Mouse (Mus musculus): ENCODE measurements at regions not wholly inside any gene's neighbourhood (a gene's known extent, or its start where the extent isn't known, plus 50 kb on each side); places are given as distances from the start of the nearest gene placed in this dataset.

DNA sequence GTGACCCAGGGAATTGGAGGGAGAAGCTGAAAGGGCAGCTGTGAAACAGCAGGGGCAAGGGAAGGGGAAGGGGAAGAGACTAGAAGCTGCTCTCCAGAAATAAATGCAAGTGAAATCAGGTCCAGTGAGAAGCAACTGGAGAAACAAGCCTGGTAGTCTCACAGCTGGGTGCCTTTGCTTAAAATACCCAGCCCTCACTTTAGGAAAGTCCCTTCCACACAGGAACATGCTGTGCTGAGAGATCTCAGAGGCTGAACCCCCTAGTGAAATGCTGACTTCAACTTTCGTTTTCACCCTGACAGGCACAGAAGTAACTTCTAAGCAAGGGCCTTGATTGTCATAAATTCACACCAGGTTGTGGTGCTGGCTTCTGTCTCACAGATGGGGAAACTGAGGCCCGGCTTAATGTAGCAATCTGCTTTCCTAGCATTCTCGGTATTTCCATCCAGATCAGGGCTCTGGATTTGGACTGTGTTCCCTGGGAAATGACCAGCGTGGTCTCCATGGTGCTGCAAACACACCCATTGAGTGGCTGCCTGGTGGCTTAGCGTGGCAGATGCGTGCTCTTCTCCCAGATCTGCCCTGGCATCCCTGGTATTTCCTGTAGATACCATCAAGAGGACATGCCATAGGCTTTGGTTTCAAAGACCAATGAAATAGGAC, 226.8 kb upstream of the 1700056E22Rik start:
- Histone ChIP-seq H3K9me3 (replicated peaks; ENCODE audit: control insufficient read depth, insufficient read depth, low read length, poor library complexity, severe bottlenecking) (no peaks in the 10 kb centered on the region), H3K36me3 (ENCODE audit: control insufficient read depth, insufficient read depth, low read length, poor library complexity, severe bottlenecking) (no peaks in the 10 kb centered on the region), H3K9ac (ENCODE audit: low read depth, poor library complexity, severe bottlenecking) (no peak overlapping the region), H3K4me1 (ENCODE audit: control insufficient read depth, insufficient read depth, low read length) (no peaks in the 10 kb centered on the region), H3K27ac (ENCODE audit: insufficient read depth, low read length) (no peak overlapping the region), H3K4me3 (ENCODE audit: low read depth, low read length) (no peak overlapping the region), H3K27me3 (ENCODE audit: control insufficient read depth, insufficient read depth, low read length, poor library complexity, severe bottlenecking) (no peaks in the 10 kb centered on the region)
- TF ChIP-seq CTCF (IDR thresholded peaks at IDR 0.05; ENCODE audit: low read depth, low read length) (no peak), POLR2A (IDR thresholded peaks at IDR 0.05; ENCODE audit: insufficient read depth, low read length) (no peak), EP300 (IDR thresholded peaks at IDR 0.05; ENCODE audit: insufficient read depth, low read depth, low read length) (no peak)

DNA sequence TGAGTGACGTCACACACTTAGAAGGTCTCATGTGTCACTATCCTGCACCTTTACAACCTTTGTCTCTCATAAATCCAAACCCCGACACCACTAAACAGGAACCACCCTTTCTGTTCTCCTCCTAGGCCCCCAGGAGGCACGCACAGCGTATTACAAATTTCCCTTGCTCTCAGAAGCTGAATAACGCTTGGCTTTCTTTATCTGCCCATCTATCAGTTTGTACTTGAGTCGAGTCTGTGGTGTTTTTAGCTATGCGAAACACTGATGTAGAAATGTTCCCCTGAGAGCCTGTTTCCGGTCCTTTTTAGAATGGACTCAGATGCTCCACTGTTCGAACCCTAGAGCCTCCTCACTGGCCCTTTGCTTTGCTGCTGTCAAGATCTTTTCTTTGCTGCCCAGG, 225.8 kb upstream of the 1700056E22Rik start:
- no peak overlapping the region for H3K4me3 ChIP-seq (ENCODE audit: low read depth, low read length)
- no peak overlapping the region for H3K9ac ChIP-seq (ENCODE audit: low read depth, poor library complexity, severe bottlenecking)
- no peaks in the 10 kb centered on the region for H3K36me3 ChIP-seq (ENCODE audit: control insufficient read depth, insufficient read depth, low read length, poor library complexity, severe bottlenecking)
- no peak overlapping the region for H3K27ac ChIP-seq (ENCODE audit: insufficient read depth, low read length)
- TF ChIP-seq EP300 (IDR thresholded peaks at IDR 0.05; ENCODE audit: insufficient read depth, low read depth, low read length) (no peak), POLR2A (IDR thresholded peaks at IDR 0.05; ENCODE audit: insufficient read depth, low read length) (no peak), CTCF (IDR thresholded peaks at IDR 0.05; ENCODE audit: low read depth, low read length) (no peak)
- H3K9me3 ChIP-seq (replicated peaks; ENCODE audit: control insufficient read depth, insufficient read depth, low read length, poor library complexity, severe bottlenecking) = no peaks in the 10 kb centered on the region
- no peaks in the 10 kb centered on the region for H3K4me1 ChIP-seq (ENCODE audit: control insufficient read depth, insufficient read depth, low read length)
- H3K27me3 ChIP-seq (ENCODE audit: control insufficient read depth, insufficient read depth, low read length, poor library complexity, severe bottlenecking) = no peaks in the 10 kb centered on the region

- Histone ChIP-seq H3K9ac (ENCODE audit: low read depth, poor library complexity, severe bottlenecking) (no peak overlapping the region), H3K27ac (ENCODE audit: insufficient read depth, low read length) (no peak overlapping the region), H3K4me1 (ENCODE audit: control insufficient read depth, insufficient read depth, low read length) (no peaks in the 10 kb centered on the region), H3K27me3 (ENCODE audit: control insufficient read depth, insufficient read depth, low read length, poor library complexity, severe bottlenecking) (peaks cover 2% of the 10 kb centered on the region; the same call in 1 of the 2 replicates), H3K4me3 (ENCODE audit: low read depth, low read length) (no peak overlapping the region), H3K36me3 (ENCODE audit: control insufficient read depth, insufficient read depth, low read length, poor library complexity, severe bottlenecking) (no peaks in the 10 kb centered on the region), H3K9me3 (replicated peaks; ENCODE audit: control insufficient read depth, insufficient read depth, low read length, poor library complexity, severe bottlenecking) (no peaks in the 10 kb centered on the region)
- TF ChIP-seq POLR2A (IDR thresholded peaks at IDR 0.05; ENCODE audit: insufficient read depth, low read length) (no peak), CTCF (IDR thresholded peaks at IDR 0.05; ENCODE audit: low read depth, low read length) (peak; percentile 13), EP300 (IDR thresholded peaks at IDR 0.05; ENCODE audit: insufficient read depth, low read depth, low read length) (no peak)
These were observed 223.3 kb upstream of the 1700056E22Rik start for GRCm38 (mm10) chr1:184257356-184257755.

DNA sequence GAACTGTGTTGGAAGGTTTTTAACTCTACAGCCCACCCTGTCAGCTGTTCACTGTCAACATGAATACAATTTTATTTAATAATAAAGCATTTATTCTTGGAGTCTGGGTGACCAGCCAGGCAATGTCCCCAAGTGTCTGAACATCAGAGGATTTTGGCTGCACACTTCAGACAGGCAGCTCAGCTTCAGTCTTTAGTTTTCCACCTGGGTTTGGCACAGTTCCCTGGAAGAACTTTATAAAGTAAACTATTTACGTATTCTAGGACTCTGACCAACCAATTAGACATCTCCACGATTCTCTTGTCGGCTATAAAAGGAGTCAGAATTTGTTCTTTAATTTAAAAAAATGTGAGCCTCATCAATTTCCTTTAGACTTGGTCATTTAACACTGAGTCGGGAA, 220.8 kb upstream of the 1700056E22Rik start:
- Histone ChIP-seq H3K27ac (ENCODE audit: insufficient read depth, low read length) (no peak overlapping the region), H3K4me1 (ENCODE audit: control insufficient read depth, insufficient read depth, low read length) (no peaks in the 10 kb centered on the region), H3K4me3 (ENCODE audit: low read depth, low read length) (no peak overlapping the region), H3K36me3 (ENCODE audit: control insufficient read depth, insufficient read depth, low read length, poor library complexity, severe bottlenecking) (no peaks in the 10 kb centered on the region), H3K27me3 (ENCODE audit: control insufficient read depth, insufficient read depth, low read length, poor library complexity, severe bottlenecking) (peaks cover 2% of the 10 kb centered on the region; the same call in 1 of the 2 replicates), H3K9ac (ENCODE audit: low read depth, poor library complexity, severe bottlenecking) (no peak overlapping the region), H3K9me3 (replicated peaks; ENCODE audit: control insufficient read depth, insufficient read depth, low read length, poor library complexity, severe bottlenecking) (no peaks in the 10 kb centered on the region)
- TF ChIP-seq POLR2A (IDR thresholded peaks at IDR 0.05; ENCODE audit: insufficient read depth, low read length) (no peak), CTCF (IDR thresholded peaks at IDR 0.05; ENCODE audit: low read depth, low read length) (no peak), EP300 (IDR thresholded peaks at IDR 0.05; ENCODE audit: insufficient read depth, low read depth, low read length) (no peak)

GRCm38 (mm10) chr1:184244730-184245488, 210.8 kb upstream of the 1700056E22Rik start:
- H3K9me3 ChIP-seq (replicated peaks; ENCODE audit: control insufficient read depth, insufficient read depth, low read length, poor library complexity, severe bottlenecking) = no peaks in the 10 kb centered on the region
- H3K36me3 ChIP-seq (ENCODE audit: control insufficient read depth, insufficient read depth, low read length, poor library complexity, severe bottlenecking) = no peaks in the 10 kb centered on the region
- H3K4me1 ChIP-seq (ENCODE audit: control insufficient read depth, insufficient read depth, low read length) = no peaks in the 10 kb centered on the region
- no peak overlapping the region for H3K27ac ChIP-seq (ENCODE audit: insufficient read depth, low read length)
- H3K4me3 ChIP-seq (ENCODE audit: low read depth, low read length) = no peak overlapping the region
- no peaks in the 10 kb centered on the region for H3K27me3 ChIP-seq (ENCODE audit: control insufficient read depth, insufficient read depth, low read length, poor library complexity, severe bottlenecking)
- H3K9ac ChIP-seq (ENCODE audit: low read depth, poor library complexity, severe bottlenecking) = no peak overlapping the region
- TF ChIP-seq CTCF (IDR thresholded peaks at IDR 0.05; ENCODE audit: low read depth, low read length) (no peak), EP300 (IDR thresholded peaks at IDR 0.05; ENCODE audit: insufficient read depth, low read depth, low read length) (no peak), POLR2A (IDR thresholded peaks at IDR 0.05; ENCODE audit: insufficient read depth, low read length) (no peak)

- no peaks in the 10 kb centered on the region for H3K4me1 ChIP-seq (ENCODE audit: control insufficient read depth, insufficient read depth, low read length)
- H3K27ac ChIP-seq (ENCODE audit: insufficient read depth, low read length) = no peak overlapping the region
- no peak overlapping the region for H3K4me3 ChIP-seq (ENCODE audit: low read depth, low read length)
- no peaks in the 10 kb centered on the region for H3K27me3 ChIP-seq (ENCODE audit: control insufficient read depth, insufficient read depth, low read length, poor library complexity, severe bottlenecking)
- TF ChIP-seq EP300 (IDR thresholded peaks at IDR 0.05; ENCODE audit: insufficient read depth, low read depth, low read length) (no peak), POLR2A (IDR thresholded peaks at IDR 0.05; ENCODE audit: insufficient read depth, low read length) (no peak), CTCF (IDR thresholded peaks at IDR 0.05; ENCODE audit: low read depth, low read length) (no peak)
- no peaks in the 10 kb centered on the region for H3K9me3 ChIP-seq (replicated peaks; ENCODE audit: control insufficient read depth, insufficient read depth, low read length, poor library complexity, severe bottlenecking)
- no peaks in the 10 kb centered on the region for H3K36me3 ChIP-seq (ENCODE audit: control insufficient read depth, insufficient read depth, low read length, poor library complexity, severe bottlenecking)
- H3K9ac ChIP-seq (ENCODE audit: low read depth, poor library complexity, severe bottlenecking) = no peak overlapping the region
These were observed 210.2 kb upstream of the 1700056E22Rik start for GRCm38 (mm10) chr1:184244296-184244695.

Measured in ES-Bruce4 (cell line).